Mouse (Mus musculus): ENCODE results near the gene Adcy3.

Gene Adcy3

GRCm38 (mm10) chr12:4180507-4180906, 47.6 kb downstream of the Adcy3 start:
- DNase-seq (ENCODE audit: low read depth, low spot score): no peak

GRCm38 (mm10) chr12:4184648-4185047, 51.7 kb downstream of the Adcy3 start:
- no peak for DNase-seq (ENCODE audit: low read depth, low spot score)

- DNase-seq (ENCODE audit: low read depth, low spot score): peak; percentile 42
Measured at GRCm38 (mm10) chr12:4188171-4189059, 55.5 kb downstream of the Adcy3 start.

GRCm38 (mm10) chr12:4189060-4189447, 56.2 kb downstream of the Adcy3 start:
- peak; percentile 36 for DNase-seq (ENCODE audit: low read depth, low spot score)

GRCm38 (mm10) chr12:4192514-4192913, 59.6 kb downstream of the Adcy3 start:
- DNase-seq (ENCODE audit: low read depth, low spot score): no peak

GRCm38 (mm10) chr12:4193025-4193740, 60.3 kb downstream of the Adcy3 start:
- peak; percentile 41 for DNase-seq (ENCODE audit: low read depth, low spot score)

GRCm38 (mm10) chr12:4194643-4195042, 61.7 kb downstream of the Adcy3 start:
- no peak for DNase-seq (ENCODE audit: low read depth, low spot score)

GRCm38 (mm10) chr12:4198702-4199101, 65.8 kb downstream of the Adcy3 start:
- no peak for DNase-seq (ENCODE audit: low read depth, low spot score)

GRCm38 (mm10) chr12:4199271-4199670, 66.4 kb downstream of the Adcy3 start:
- no peak for DNase-seq (ENCODE audit: low read depth, low spot score)

GRCm38 (mm10) chr12:4201454-4202200, 68.7 kb downstream of the Adcy3 start:
- DNase-seq (ENCODE audit: low read depth, low spot score): no peak

- no peak for DNase-seq (ENCODE audit: low read depth, low spot score)
Measured at GRCm38 (mm10) chr12:4202206-4202605, 69.3 kb downstream of the Adcy3 start.

- DNase-seq (ENCODE audit: low read depth, low spot score): no peak
Measured at GRCm38 (mm10) chr12:4206106-4206505, 73.2 kb downstream of the Adcy3 start.

- peak; percentile 36 for DNase-seq (ENCODE audit: low read depth, low spot score)
Measured at GRCm38 (mm10) chr12:4208405-4209133, 75.7 kb downstream of the Adcy3 start.

GRCm38 (mm10) chr12:4209196-4209595, 76.3 kb downstream of the Adcy3 start:
- no peak for DNase-seq (ENCODE audit: low read depth, low spot score)

GRCm38 (mm10) chr12:4211174-4211573, 78.3 kb downstream of the Adcy3 start:
- no peak for DNase-seq (ENCODE audit: low read depth, low spot score)

GRCm38 (mm10) chr12:4212908-4213307, 80.0 kb downstream of the Adcy3 start:
- no peak for DNase-seq (ENCODE audit: low read depth, low spot score)

- no peak for DNase-seq (ENCODE audit: low read depth, low spot score)
Measured at GRCm38 (mm10) chr12:4230156-4230555, 97.3 kb downstream of the Adcy3 start.

- DNase-seq (ENCODE audit: low read depth, low spot score): no peak
Measured at GRCm38 (mm10) chr12:4232777-4233176, 99.9 kb downstream of the Adcy3 start.

GRCm38 (mm10) chr12:4233572-4234508, 100.9 kb downstream of the Adcy3 start, which contains the start of the genes Ptrhd1 and Cenpo:
Ptrhd1 (plus strand) TSS chr12:4234027.
Cenpo (minus strand) TSS chr12:4234294.
- peak; percentile 96 for DNase-seq (ENCODE audit: low read depth, low spot score)

GRCm38 (mm10) chr12:4237481-4237880, 104.6 kb downstream of the Adcy3 start:
- no peak for DNase-seq (ENCODE audit: low read depth, low spot score)

Measured in mesoderm, embryonic 11.5 days (tissue).